Mouse (Mus musculus): Measurements from ENCODE around the gene 1700037C18Rik. TPM values are rescaled to one million over a fixed set of nuclear protein-coding genes. Genes with fewer than 3 reads are reported as not detected.

Gene 1700037C18Rik
- total RNA-seq, 2 experiments from 2014 or later = 4.7 to 4.8 TPM

GRCm38 (mm10) chr16:3872216-3873047, 36.1 kb downstream of the 1700037C18Rik start, which contains the start of gene Naa60:
Gene Naa60 (plus strand): TSS chr16:3872375.
- peak; percentile 70 to 83 for DNase-seq (ENCODE audit: low spot score in 2 of 2)

GRCm38 (mm10) chr16:3871815-3872214, 36.7 kb downstream of the 1700037C18Rik start:
- DNase-seq (ENCODE audit: low spot score in 2 of 2) = no peak

GRCm38 (mm10) chr16:3859254-3859653, 49.2 kb downstream of the 1700037C18Rik start:
- DNase-seq (ENCODE audit: low spot score in 2 of 2) = no peak

GRCm38 (mm10) chr16:3855776-3856175, 52.7 kb downstream of the 1700037C18Rik start:
- no peak for DNase-seq (ENCODE audit: low spot score in 2 of 2)

GRCm38 (mm10) chr16:3854437-3855182, 53.9 kb downstream of the 1700037C18Rik start:
- no peak for DNase-seq (ENCODE audit: low spot score in 2 of 2)

- DNase-seq (ENCODE audit: low spot score in 2 of 2) = no peak
Measured at GRCm38 (mm10) chr16:3852586-3852985, 55.9 kb downstream of the 1700037C18Rik start.

GRCm38 (mm10) chr16:3851301-3851700, 57.2 kb downstream of the 1700037C18Rik start:
- DNase-seq (ENCODE audit: low spot score in 2 of 2) = peak in 1 of 2 experiments; percentile 34

- DNase-seq (ENCODE audit: low spot score in 2 of 2) = no peak
Measured at GRCm38 (mm10) chr16:3848416-3848815, 60.1 kb downstream of the 1700037C18Rik start.

- no peak for DNase-seq (ENCODE audit: low spot score in 2 of 2)
Measured at GRCm38 (mm10) chr16:3847871-3848270, 60.6 kb downstream of the 1700037C18Rik start.

- DNase-seq (ENCODE audit: low spot score in 2 of 2) = peak; percentile 59 to 84
Measured at GRCm38 (mm10) chr16:3846711-3847518, 61.6 kb downstream of the 1700037C18Rik start, which contains the start of gene Zfp174. Gene Zfp174 (plus strand): TSS chr16:3847268.

Small RNA genes lying within 50 kb of the gene (microRNA-seq; reads per million reads assigned to microRNA genes)
- gene Gm23493 = not detected

Other genes starting within 250 kb of the 1700037C18Rik start
- under 1 TPM in 1 of 2 experiments, not detected in 1; 0.08 TPM for gene Mefv, start 190.6 kb downstream of the 1700037C18Rik start, total RNA-seq (2021)
- 10 to 100 TPM; 33.0 to 33.8 TPM for gene Zfp263, start 164.6 kb downstream of the 1700037C18Rik start, total RNA-seq (2021)
- not detected for gene Olfr15, start 77.8 kb downstream of the 1700037C18Rik start, total RNA-seq (2021)
- 10 to 100 TPM; 24.7 to 27.1 TPM for gene Zfp174, start 61.4 kb downstream of the 1700037C18Rik start, total RNA-seq (2021)
- gene Naa60, start 36.3 kb downstream of the 1700037C18Rik start, total RNA-seq (2021) = 10 to 100 TPM; 71.6 to 77.2 TPM
- gene Zfp597, start 24.1 kb downstream of the 1700037C18Rik start, total RNA-seq (2021) = 10 to 100 TPM; 19.4 to 24.5 TPM
- gene Gm20695, start 24.0 kb downstream of the 1700037C18Rik start, total RNA-seq (2021) = 1 to 10 TPM; 1.0 to 1.5 TPM
- 10 to 100 TPM; 24.5 to 25.3 TPM for gene Cluap1, start 112 bp upstream of the 1700037C18Rik start, total RNA-seq (2021)
- 1 to 10 TPM; 4.3 to 4.7 TPM for gene Nlrc3, start 67.9 kb upstream of the 1700037C18Rik start, total RNA-seq (2021)
- gene Slx4, start 95.1 kb upstream of the 1700037C18Rik start, total RNA-seq (2021) = 10 to 100 TPM; 28.0 to 31.0 TPM
- under 1 TPM in 1 of 2 experiments, not detected in 1; 0.39 TPM for gene Dnase1, start 128.3 kb upstream of the 1700037C18Rik start, total RNA-seq (2021)
- gene Trap1, start 169.1 kb upstream of the 1700037C18Rik start, total RNA-seq (2021) = 100 to 1,000 TPM; 156 to 159 TPM

Measured in adrenal gland, postnatal 4 days (tissue).